Mouse (Mus musculus): ENCODE measurements around the gene Acp6. TPM values are rescaled to one million over a fixed set of nuclear protein-coding genes. Genes with fewer than 3 reads are reported as not detected.
A peak's percentile ranks its signal among the peaks of the same experiment; 100 is the strongest.
"Not testable (repeated sequence)": the region's sequence is repeated elsewhere in the genome, so short reads cannot be mapped to it uniquely, and the experiment has no call there.

Gene Acp6
- polyA plus RNA-seq (2014; fragmentation: Nextera tagmentation; extraction: Ambion mirVana) = 33.1 and 42.1 TPM in 2 replicates

DNA sequence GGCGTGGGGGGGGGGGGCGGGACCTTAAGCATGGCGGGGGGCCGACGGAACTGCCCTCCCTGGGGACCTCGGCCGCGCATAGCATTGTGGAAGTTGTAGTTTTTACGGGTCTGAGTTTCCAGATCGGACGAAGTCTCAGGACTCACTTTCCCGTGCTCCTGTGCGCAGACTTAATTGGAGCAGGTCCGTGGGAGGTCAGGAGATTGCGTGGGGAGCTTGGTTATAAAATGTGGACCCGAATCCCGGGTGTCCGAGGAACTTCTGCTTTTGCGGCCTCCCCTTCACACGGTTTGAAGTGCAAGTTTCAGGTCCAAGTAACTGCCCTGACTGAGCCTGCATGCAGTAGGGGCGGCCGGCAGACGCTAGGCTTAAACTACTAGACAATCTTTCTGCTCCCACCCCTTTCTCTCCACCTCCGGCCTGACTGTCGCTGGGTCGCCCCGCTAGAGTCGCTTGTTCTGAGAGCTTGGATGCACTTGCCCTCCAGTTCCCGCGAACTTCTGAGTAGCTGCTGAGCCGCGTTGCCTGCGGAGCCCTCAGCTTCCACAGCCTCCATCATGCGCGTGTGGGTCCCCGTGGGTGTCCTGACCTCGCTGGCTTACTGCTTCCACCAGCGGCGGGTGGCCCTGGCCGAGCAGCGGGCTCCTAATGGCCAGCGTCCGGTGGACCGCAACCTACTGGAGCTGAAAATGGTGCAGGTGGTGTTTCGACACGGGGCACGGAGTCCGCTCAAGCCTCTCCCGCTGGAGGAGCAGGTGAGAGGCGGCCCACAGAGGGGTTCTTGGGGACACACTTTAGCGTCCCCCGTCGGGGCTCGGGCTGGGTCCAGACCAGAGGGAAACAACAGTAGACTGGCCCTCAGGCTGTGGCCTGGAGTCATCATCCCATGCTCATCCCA lies at the start of gene Acp6:
TSS of gene Acp6 (plus strand) at position 167 of the 898 bp plus-strand sequence.
- WGBS = under 1% methylated on average over 54 of the region's 54 CpGs
- Histone ChIP-seq H3K9me3 (ENCODE audit: control insufficient read depth, low read length) (no peaks in the 10 kb centered on the region), H3K9ac (ENCODE audit: low read depth, low read length) (peak within 1 kb of the TSS; percentile 72), H3K27ac (ENCODE audit: low read depth, low read length) (peak within 1 kb of the TSS; percentile 79), H3K4me1 (ENCODE audit: control insufficient read depth, insufficient read depth, low read length) (peaks cover 14% of the 10 kb centered on the region; the same call in 1 of the 2 replicates), H3K4me3 (ENCODE audit: low read length) (peak within 1 kb of the TSS; percentile 79), H3K36me3 (ENCODE audit: control insufficient read depth, insufficient read depth, low read length) (no peaks in the 10 kb centered on the region), H3K4me2 (replicated peaks; ENCODE audit: low read depth, low read length) (peak within 1 kb of the TSS; percentile 75), H3K27me3 (ENCODE audit: control insufficient read depth, insufficient read depth, low read length) (no peaks in the 10 kb centered on the region)
- ATAC-seq (ENCODE audit: low FRiP score, low TSS enrichment) = peak; percentile 94

DNA sequence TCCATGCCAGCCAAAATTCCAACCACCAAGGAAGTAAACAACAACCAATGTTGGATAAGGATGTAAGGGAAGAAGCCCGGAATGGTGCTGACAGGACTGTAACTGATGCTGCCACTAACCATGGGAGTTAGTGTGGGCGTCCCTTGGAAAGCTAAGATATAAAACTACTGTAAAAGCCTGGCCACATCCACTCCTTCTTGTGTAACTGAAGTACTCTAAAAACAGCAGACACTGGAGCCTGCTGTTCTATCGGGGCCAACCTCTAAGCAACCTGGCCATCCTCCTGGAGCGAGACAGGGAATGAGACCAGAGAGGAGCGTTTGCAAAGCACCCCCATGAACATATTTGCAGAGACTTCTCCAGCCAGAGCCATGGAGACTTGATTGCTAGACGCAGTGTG lies 41.1 kb upstream of the Acp6 start:
- H3K36me3 ChIP-seq (ENCODE audit: control insufficient read depth, insufficient read depth, low read length) = no peaks in the 10 kb centered on the region
- H3K9ac ChIP-seq (ENCODE audit: low read depth, low read length) = no peak overlapping the region
- H3K27me3 ChIP-seq (ENCODE audit: control insufficient read depth, insufficient read depth, low read length) = no peaks in the 10 kb centered on the region
- ATAC-seq (ENCODE audit: low FRiP score, low TSS enrichment) = no peak
- H3K9me3 ChIP-seq (ENCODE audit: control insufficient read depth, low read length) = peaks cover 3% of the 10 kb centered on the region; the same call in 1 of the 2 replicates
- H3K4me3 ChIP-seq (ENCODE audit: low read length) = no peak overlapping the region
- H3K27ac ChIP-seq (ENCODE audit: low read depth, low read length) = no peak overlapping the region
- 78% methylated on average over 6 of the region's 6 CpGs for WGBS
- H3K4me1 ChIP-seq (ENCODE audit: control insufficient read depth, insufficient read depth, low read length) = no peaks in the 10 kb centered on the region
- H3K4me2 ChIP-seq (replicated peaks; ENCODE audit: low read depth, low read length) = no peak overlapping the region

DNA sequence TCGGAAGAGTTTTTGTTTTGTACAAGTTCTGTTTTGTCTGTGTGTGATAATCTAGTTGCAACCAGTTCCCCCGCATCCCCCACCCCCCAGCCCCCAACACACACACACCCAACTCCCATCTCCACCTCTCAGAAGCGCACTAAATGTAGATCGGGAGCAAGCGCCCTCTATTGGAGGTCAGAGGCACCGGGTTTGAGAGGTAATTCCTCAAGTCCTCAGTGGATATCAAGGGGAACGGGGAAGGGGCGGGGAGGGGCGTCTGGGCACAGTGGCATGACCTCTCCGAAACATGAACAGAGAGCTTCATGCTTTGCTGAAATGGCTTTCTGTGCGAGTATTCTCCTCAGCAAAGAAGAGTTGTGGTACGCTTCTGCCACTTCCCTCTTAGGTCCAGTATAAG lies 40.3 kb upstream of the Acp6 start:
- H3K9me3 ChIP-seq (ENCODE audit: control insufficient read depth, low read length) = peaks cover 3% of the 10 kb centered on the region; the same call in 1 of the 2 replicates
- H3K27ac ChIP-seq (ENCODE audit: low read depth, low read length) = no peak overlapping the region
- H3K27me3 ChIP-seq (ENCODE audit: control insufficient read depth, insufficient read depth, low read length) = no peaks in the 10 kb centered on the region
- no peak overlapping the region for H3K4me2 ChIP-seq (replicated peaks; ENCODE audit: low read depth, low read length)
- H3K4me1 ChIP-seq (ENCODE audit: control insufficient read depth, insufficient read depth, low read length) = no peaks in the 10 kb centered on the region
- no peak overlapping the region for H3K4me3 ChIP-seq (ENCODE audit: low read length)
- no peaks in the 10 kb centered on the region for H3K36me3 ChIP-seq (ENCODE audit: control insufficient read depth, insufficient read depth, low read length)
- 56% methylated on average over 12 of the region's 12 CpGs for WGBS
- H3K9ac ChIP-seq (ENCODE audit: low read depth, low read length) = no peak overlapping the region
- ATAC-seq (ENCODE audit: low FRiP score, low TSS enrichment) = no peak

DNA sequence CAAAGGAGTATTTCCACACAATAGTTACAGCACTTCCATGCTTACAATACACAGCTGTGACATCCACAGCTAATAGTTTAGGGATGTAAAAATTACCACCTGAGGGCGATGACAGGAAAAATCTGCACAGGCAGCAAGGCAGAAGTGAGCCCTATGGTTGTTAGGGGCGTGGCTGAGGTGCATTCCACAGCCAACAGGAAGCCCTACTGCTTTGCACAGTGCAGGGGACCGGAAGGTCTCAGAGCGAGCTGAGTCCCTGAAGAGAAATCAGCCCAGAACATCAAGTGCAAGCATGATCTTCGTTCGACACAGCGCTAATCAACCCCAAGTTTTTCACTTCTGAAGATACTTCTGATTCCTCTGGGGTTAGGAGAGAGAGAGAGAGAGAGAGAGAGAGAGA lies 34.4 kb upstream of the Acp6 start:
- no peak overlapping the region for H3K9ac ChIP-seq (ENCODE audit: low read depth, low read length)
- WGBS = 56% methylated on average over 7 of the region's 7 CpGs
- H3K4me2 ChIP-seq (replicated peaks; ENCODE audit: low read depth, low read length) = no peak overlapping the region
- ATAC-seq (ENCODE audit: low FRiP score, low TSS enrichment) = 0 out of 2 replicates have a peak, but pooled peaks have one; percentile 62
- H3K36me3 ChIP-seq (ENCODE audit: control insufficient read depth, insufficient read depth, low read length) = no peaks in the 10 kb centered on the region
- H3K4me3 ChIP-seq (ENCODE audit: low read length) = no peak overlapping the region
- H3K9me3 ChIP-seq (ENCODE audit: control insufficient read depth, low read length) = no peaks in the 10 kb centered on the region
- no peak overlapping the region for H3K27ac ChIP-seq (ENCODE audit: low read depth, low read length)
- H3K4me1 ChIP-seq (ENCODE audit: control insufficient read depth, insufficient read depth, low read length) = no peaks in the 10 kb centered on the region
- no peaks in the 10 kb centered on the region for H3K27me3 ChIP-seq (ENCODE audit: control insufficient read depth, insufficient read depth, low read length)

DNA sequence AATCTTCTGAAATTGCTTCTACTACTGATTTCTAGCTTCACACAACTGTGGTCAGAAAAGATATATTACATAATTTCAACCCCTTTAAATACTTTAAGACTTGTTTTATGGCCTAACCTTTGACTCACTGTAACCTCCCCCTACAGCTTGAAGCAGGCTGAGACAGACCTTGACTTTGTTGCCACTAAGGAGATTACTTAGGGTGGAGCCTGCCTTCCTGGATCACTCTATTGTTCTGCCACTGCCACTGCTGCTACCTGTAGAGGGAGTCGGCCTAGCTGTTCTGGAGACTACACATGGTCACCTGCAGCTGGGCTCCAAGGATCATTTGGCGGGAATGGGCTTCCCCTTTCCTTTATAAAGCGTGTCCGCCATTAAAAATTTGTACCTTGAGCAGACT lies 29.2 kb upstream of the Acp6 start:
- Histone ChIP-seq H3K9me3 (ENCODE audit: control insufficient read depth, low read length) (no peaks in the 10 kb centered on the region), H3K27ac (ENCODE audit: low read depth, low read length) (no peak overlapping the region), H3K27me3 (ENCODE audit: control insufficient read depth, insufficient read depth, low read length) (no peaks in the 10 kb centered on the region), H3K4me3 (ENCODE audit: low read length) (no peak overlapping the region), H3K9ac (ENCODE audit: low read depth, low read length) (no peak overlapping the region), H3K4me2 (replicated peaks; ENCODE audit: low read depth, low read length) (no peak overlapping the region), H3K4me1 (ENCODE audit: control insufficient read depth, insufficient read depth, low read length) (no peaks in the 10 kb centered on the region), H3K36me3 (ENCODE audit: control insufficient read depth, insufficient read depth, low read length) (no peaks in the 10 kb centered on the region)
- no peak for ATAC-seq (ENCODE audit: low FRiP score, low TSS enrichment)
- 86% methylated on average over 4 of the region's 4 CpGs for WGBS

DNA sequence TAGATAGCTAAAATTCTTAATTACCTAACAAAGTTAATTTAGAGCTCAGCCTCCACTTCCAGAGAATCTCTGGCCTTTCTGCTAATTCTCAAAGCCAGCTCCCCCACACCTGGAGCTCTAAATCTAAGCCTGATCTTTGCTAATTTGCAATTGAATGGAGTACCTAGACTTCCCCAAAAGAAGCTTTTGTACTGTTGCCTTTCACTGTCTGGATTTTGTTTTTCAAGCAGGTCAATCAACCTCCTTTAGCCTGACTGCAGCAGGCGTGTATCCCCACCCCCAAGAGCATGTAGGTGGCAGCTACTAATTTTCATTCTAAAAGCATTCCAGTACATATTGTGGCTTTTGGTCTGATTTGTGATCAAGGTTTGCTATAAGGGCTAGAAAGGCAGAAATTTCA lies 20.9 kb upstream of the Acp6 start:
- not testable (repeated sequence) for H3K36me3 ChIP-seq (ENCODE audit: control insufficient read depth, insufficient read depth, low read length); H3K27me3 ChIP-seq (ENCODE audit: control insufficient read depth, insufficient read depth, low read length); ATAC-seq (ENCODE audit: low FRiP score, low TSS enrichment); H3K4me3 ChIP-seq (ENCODE audit: low read length); H3K27ac ChIP-seq (ENCODE audit: low read depth, low read length); H3K9ac ChIP-seq (ENCODE audit: low read depth, low read length); H3K4me1 ChIP-seq (ENCODE audit: control insufficient read depth, insufficient read depth, low read length); H3K4me2 ChIP-seq (replicated peaks; ENCODE audit: low read depth, low read length); H3K9me3 ChIP-seq (ENCODE audit: control insufficient read depth, low read length)
- WGBS = 85% methylated on average over 1 of the region's 1 CpGs

DNA sequence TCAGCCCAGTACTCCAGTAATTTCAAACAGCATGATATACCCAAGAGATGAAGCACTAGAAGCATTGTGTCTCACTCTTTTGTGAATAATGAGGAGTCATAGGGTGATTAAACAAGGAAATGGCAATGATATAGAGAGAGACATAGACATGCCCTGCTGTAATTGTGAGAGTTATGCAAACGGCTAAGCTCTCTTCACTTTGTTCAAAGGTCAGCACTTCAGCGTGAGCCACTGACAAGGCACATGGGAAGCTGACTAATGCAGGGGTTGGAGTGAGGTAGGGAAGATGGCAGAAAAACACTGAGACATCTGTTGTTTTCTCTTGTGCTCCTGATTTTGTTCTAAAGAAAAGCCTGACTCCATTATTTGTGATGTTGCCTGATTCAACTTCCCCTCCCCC lies 7.5 kb upstream of the Acp6 start:
- ATAC-seq (ENCODE audit: low FRiP score, low TSS enrichment) = no peak
- Histone ChIP-seq H3K36me3 (ENCODE audit: control insufficient read depth, insufficient read depth, low read length) (no peaks in the 10 kb centered on the region), H3K27ac (ENCODE audit: low read depth, low read length) (no peak overlapping the region), H3K9me3 (ENCODE audit: control insufficient read depth, low read length) (no peaks in the 10 kb centered on the region), H3K4me2 (replicated peaks; ENCODE audit: low read depth, low read length) (no peak overlapping the region), H3K27me3 (ENCODE audit: control insufficient read depth, insufficient read depth, low read length) (no peaks in the 10 kb centered on the region), H3K4me3 (ENCODE audit: low read length) (no peak overlapping the region), H3K9ac (ENCODE audit: low read depth, low read length) (no peak overlapping the region), H3K4me1 (ENCODE audit: control insufficient read depth, insufficient read depth, low read length) (no peaks in the 10 kb centered on the region)
- WGBS = 67% methylated on average over 2 of the region's 2 CpGs

DNA sequence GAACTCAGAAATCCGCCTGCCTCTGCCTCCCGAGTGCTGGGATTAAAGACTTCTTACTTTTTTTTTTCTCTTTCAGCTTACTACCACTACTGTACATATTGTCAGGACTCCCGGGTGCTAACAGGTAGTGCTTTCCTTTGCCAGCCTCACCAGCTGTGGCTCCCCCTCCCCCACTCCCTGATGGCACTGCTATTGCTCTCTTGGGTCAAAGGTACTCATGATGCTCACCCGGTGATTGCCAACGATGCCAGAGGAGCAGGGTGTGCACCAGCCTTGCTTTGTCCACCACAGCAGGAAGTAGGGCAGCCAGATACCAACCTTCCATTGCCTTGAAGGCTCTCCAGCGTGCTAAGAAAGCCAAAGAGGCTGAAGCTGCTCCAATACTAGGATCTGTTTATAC lies 2.1 kb upstream of the Acp6 start:
- Histone ChIP-seq H3K9me3 (ENCODE audit: control insufficient read depth, low read length) (no peaks in the 10 kb centered on the region), H3K27me3 (ENCODE audit: control insufficient read depth, insufficient read depth, low read length) (no peaks in the 10 kb centered on the region), H3K36me3 (ENCODE audit: control insufficient read depth, insufficient read depth, low read length) (no peaks in the 10 kb centered on the region), H3K4me3 (ENCODE audit: low read length) (no peak overlapping the region), H3K4me2 (replicated peaks; ENCODE audit: low read depth, low read length) (no peak overlapping the region), H3K4me1 (ENCODE audit: control insufficient read depth, insufficient read depth, low read length) (peaks cover 14% of the 10 kb centered on the region; the same call in 1 of the 2 replicates), H3K9ac (ENCODE audit: low read depth, low read length) (no peak overlapping the region), H3K27ac (ENCODE audit: low read depth, low read length) (no peak overlapping the region)
- no peak for ATAC-seq (ENCODE audit: low FRiP score, low TSS enrichment)
- WGBS = 90% methylated on average over 6 of the region's 6 CpGs

DNA sequence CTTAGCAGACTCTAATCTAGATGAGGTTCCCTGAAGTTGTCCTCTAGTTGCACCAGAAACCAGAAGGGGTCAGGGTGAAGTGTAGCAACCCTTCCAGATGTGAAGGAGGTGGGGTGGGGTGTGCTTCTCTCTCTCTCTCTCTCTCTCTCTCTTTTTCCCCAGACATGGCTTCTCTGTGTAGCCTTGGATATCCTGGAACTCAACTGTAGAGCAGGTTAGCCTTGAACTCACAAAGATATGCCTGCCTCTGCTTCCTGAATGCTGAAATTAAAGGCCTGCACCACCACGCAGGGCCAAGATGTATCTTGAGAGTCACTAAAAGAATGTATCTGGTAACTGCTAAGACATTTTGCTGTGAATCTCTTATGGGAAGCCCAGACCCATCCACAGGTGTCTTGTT lies 1.3 kb upstream of the Acp6 start:
- Histone ChIP-seq H3K9ac (ENCODE audit: low read depth, low read length) (no peak overlapping the region), H3K27me3 (ENCODE audit: control insufficient read depth, insufficient read depth, low read length) (no peaks in the 10 kb centered on the region), H3K36me3 (ENCODE audit: control insufficient read depth, insufficient read depth, low read length) (no peaks in the 10 kb centered on the region), H3K4me1 (ENCODE audit: control insufficient read depth, insufficient read depth, low read length) (peaks cover 14% of the 10 kb centered on the region; the same call in 1 of the 2 replicates), H3K4me3 (ENCODE audit: low read length) (no peak overlapping the region), H3K27ac (ENCODE audit: low read depth, low read length) (no peak overlapping the region), H3K9me3 (ENCODE audit: control insufficient read depth, low read length) (no peaks in the 10 kb centered on the region), H3K4me2 (replicated peaks; ENCODE audit: low read depth, low read length) (no peak overlapping the region)
- ATAC-seq (ENCODE audit: low FRiP score, low TSS enrichment) = no peak
- 76% methylated on average over 1 of the region's 1 CpGs for WGBS

Data from kidney, embryonic 14.5 days (tissue).